Mouse (Mus musculus) spleen, adult 2 months (tissue): ENCODE measurements at regions not wholly inside any gene's neighbourhood (a gene's known extent, or its start where the extent isn't known, plus 50 kb on each side); places are given as distances from the start of the nearest gene placed in this dataset.

Source experiments
- CTCF ChIP-seq: fragments of 200-500 bp; IDR thresholded peaks from 2 replicates; pipeline ENCODE4 v1.5.1; 2011; ENCODE audit warnings: mild to moderate bottlenecking, inconsistent platforms; ENCODE audit not compliant: insufficient read depth, insufficient read length, insufficient replicate concordance; ENCODE audit errors: extremely low read depth
- POLR2A ChIP-seq: fragments of 200-500 bp; IDR thresholded peaks from 2 replicates; pipeline ENCODE4 v1.6.1; 2011; ENCODE audit warnings: low read depth, low read length, inconsistent platforms

GRCm38 (mm10) chr1:73365842-73366241 lies 350.1 kb upstream of the Tnp1 start:
- TF ChIP-seq POLR2A (no peak), CTCF (no peak)
